Mouse (Mus musculus) olfactory bulb, adult 2 months (tissue): ENCODE results near the gene Cplane1.

ENCODE experiments used
- CTCF ChIP-seq: fragments of 200-500 bp; IDR thresholded peaks from 2 replicates; pipeline ENCODE4 v1.5.1; 2012; ENCODE audit warnings: low read depth, mild to moderate bottlenecking, low read length, moderate library complexity; ENCODE audit not compliant: insufficient read depth
- POLR2A ChIP-seq: fragments of 200-500 bp; IDR thresholded peaks from 2 replicates; pipeline ENCODE4 v1.6.1; 2012; ENCODE audit warnings: mild to moderate bottlenecking, low read depth, low read length, moderate library complexity; ENCODE audit not compliant: insufficient read depth

DNA sequence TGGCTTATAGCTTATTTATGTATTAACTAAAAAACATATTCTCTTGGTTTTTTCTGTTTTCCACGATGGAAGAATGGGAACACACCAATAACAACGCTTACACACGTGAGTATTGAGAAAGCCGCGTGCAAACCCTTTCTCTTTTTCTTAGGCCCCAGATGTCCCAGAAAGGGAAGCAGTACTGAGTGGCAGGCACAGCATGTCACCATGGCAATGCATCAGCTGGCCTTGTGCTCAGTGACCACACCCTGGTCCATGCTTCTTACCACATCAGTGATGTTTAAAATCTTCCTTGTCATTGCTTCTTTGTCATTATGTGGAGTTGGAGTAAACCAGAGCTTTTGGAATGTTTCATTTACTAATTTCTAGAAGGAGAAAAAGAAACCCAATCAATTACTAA lies 150.3 kb downstream of the Cplane1 start:
- TF ChIP-seq POLR2A, result no peak
- TF ChIP-seq CTCF, result no peak
